Mouse (Mus musculus) left cerebral cortex, adult 18-20 months (tissue): ENCODE data around the gene Pole2. TPM values are rescaled to one million over a fixed set of nuclear protein-coding genes. Genes with fewer than 3 reads are reported as not detected.

Experiments
- DNase-seq, 2 experiments: peaks; one replicate each; pipeline ENCODE4 v3.0.0; 2021 to 2022; ENCODE audit warnings: low spot score in 2 of 2, mixed read lengths in 1 of 2
- total RNA-seq, 2 experiments: library from RNA; stranded (reverse); gene quantifications; 2 replicates each; pipeline ENCODE4 v1.2.3; 2021

Pole2 gene
- total RNA-seq, 2 experiments from 2014 or later, result 0.21 to 0.56 TPM

GRCm38 (mm10) chr12:69211057-69211456 is 16.9 kb downstream of the Pole2 start:
- DNase-seq, result no peak

GRCm38 (mm10) chr12:69210056-69210979 is 17.7 kb downstream of the Pole2 start:
- DNase-seq, result no peak

GRCm38 (mm10) chr12:69208520-69208919 is 19.5 kb downstream of the Pole2 start:
- DNase-seq, result no peak

GRCm38 (mm10) chr12:69207926-69208325 is 20.1 kb downstream of the Pole2 start:
- no peak for DNase-seq

GRCm38 (mm10) chr12:69207396-69207795 is 20.6 kb downstream of the Pole2 start:
- no peak for DNase-seq

GRCm38 (mm10) chr12:69204052-69204833 is 23.8 kb downstream of the Pole2 start, which contains the start of gene Gm49384:
Gene Gm49384 (minus strand): TSS chr12:69204267.
- no peak for DNase-seq

- no peak for DNase-seq
These were observed 29.0 kb downstream of the Pole2 start for GRCm38 (mm10) chr12:69198985-69199384.

- DNase-seq, result peak; percentile 48 to 55
These were observed 29.8 kb downstream of the Pole2 start, which contains the start of gene Dnaaf2 for GRCm38 (mm10) chr12:69198164-69198535. Gene Dnaaf2 (minus strand): TSS chr12:69198429.

GRCm38 (mm10) chr12:69197378-69198163 is 30.4 kb downstream of the Pole2 start:
- DNase-seq, result peak; percentile 28 to 41

- DNase-seq, result peak; percentile 64 to 82
These were observed 31.3 kb downstream of the Pole2 start, which contains the start of gene Gm49383 for GRCm38 (mm10) chr12:69196444-69197377. Gene Gm49383 (minus strand): TSS chr12:69197104.

GRCm38 (mm10) chr12:69192637-69193036 is 35.4 kb downstream of the Pole2 start:
- no peak for DNase-seq

GRCm38 (mm10) chr12:69191396-69191795 is 36.6 kb downstream of the Pole2 start:
- DNase-seq, result no peak

- DNase-seq, result no peak
These were observed 37.5 kb downstream of the Pole2 start for GRCm38 (mm10) chr12:69190522-69190921.

GRCm38 (mm10) chr12:69190074-69190473 is 37.9 kb downstream of the Pole2 start:
- no peak for DNase-seq

GRCm38 (mm10) chr12:69186811-69187471 is 41.1 kb downstream of the Pole2 start:
- no peak for DNase-seq

- no peak for DNase-seq
These were observed 42.6 kb downstream of the Pole2 start for GRCm38 (mm10) chr12:69185371-69185770.

- DNase-seq, result peak; percentile 42 to 62
These were observed 43.4 kb downstream of the Pole2 start for GRCm38 (mm10) chr12:69184342-69185295.
